Mouse (Mus musculus): ENCODE measurements at regions not wholly inside any gene's neighbourhood (a gene's known extent, or its start where the extent isn't known, plus 50 kb on each side); places are given as distances from the start of the nearest gene placed in this dataset.

- H3K27ac ChIP-seq (ENCODE audit: low read length): no peak overlapping the region
- H3K27me3 ChIP-seq (ENCODE audit: control insufficient read depth, insufficient read depth, low read length): no peaks in the 10 kb centered on the region
- ATAC-seq (ENCODE audit: insufficient read depth, low FRiP score): no peak
- no peaks in the 10 kb centered on the region for H3K36me3 ChIP-seq (ENCODE audit: control insufficient read depth, insufficient read depth, low read length)
- H3K4me1 ChIP-seq (ENCODE audit: control insufficient read depth, insufficient read depth, low read length): no peaks in the 10 kb centered on the region
- WGBS: 77% methylated on average over 4 of the region's 4 CpGs
- H3K9ac ChIP-seq (ENCODE audit: low read length): no peak overlapping the region
- H3K4me3 ChIP-seq (replicated peaks; ENCODE audit: low read length): no peak overlapping the region
- no peak overlapping the region for H3K4me2 ChIP-seq (ENCODE audit: low read depth, low read length)
- H3K9me3 ChIP-seq (replicated peaks; ENCODE audit: control insufficient read depth, low read length): no peaks in the 10 kb centered on the region
These were observed 199.2 kb downstream of the S1pr1 start for GRCm38 (mm10) chr3:115515645-115516044.

- Histone ChIP-seq H3K4me1 (ENCODE audit: control insufficient read depth, insufficient read depth, low read length) (no peaks in the 10 kb centered on the region), H3K4me2 (ENCODE audit: low read depth, low read length) (no peak overlapping the region), H3K9me3 (replicated peaks; ENCODE audit: control insufficient read depth, low read length) (no peaks in the 10 kb centered on the region), H3K36me3 (ENCODE audit: control insufficient read depth, insufficient read depth, low read length) (no peaks in the 10 kb centered on the region), H3K9ac (ENCODE audit: low read length) (no peak overlapping the region), H3K4me3 (replicated peaks; ENCODE audit: low read length) (no peak overlapping the region), H3K27me3 (ENCODE audit: control insufficient read depth, insufficient read depth, low read length) (no peaks in the 10 kb centered on the region), H3K27ac (ENCODE audit: low read length) (no peak overlapping the region)
- ATAC-seq (ENCODE audit: insufficient read depth, low FRiP score): no peak
- 89% methylated on average over 4 of the region's 4 CpGs for WGBS
These were observed 205.2 kb downstream of the S1pr1 start for GRCm38 (mm10) chr3:115509658-115510057.

- 61% methylated on average over 1 of the region's 1 CpGs for WGBS
- Histone ChIP-seq H3K27ac (ENCODE audit: low read length) (no peak overlapping the region), H3K9me3 (replicated peaks; ENCODE audit: control insufficient read depth, low read length) (no peaks in the 10 kb centered on the region), H3K4me2 (ENCODE audit: low read depth, low read length) (no peak overlapping the region), H3K27me3 (ENCODE audit: control insufficient read depth, insufficient read depth, low read length) (no peaks in the 10 kb centered on the region), H3K36me3 (ENCODE audit: control insufficient read depth, insufficient read depth, low read length) (no peaks in the 10 kb centered on the region), H3K4me3 (replicated peaks; ENCODE audit: low read length) (no peak overlapping the region), H3K9ac (ENCODE audit: low read length) (no peak overlapping the region), H3K4me1 (ENCODE audit: control insufficient read depth, insufficient read depth, low read length) (no peaks in the 10 kb centered on the region)
- no peak for ATAC-seq (ENCODE audit: insufficient read depth, low FRiP score)
These were observed 217.5 kb downstream of the S1pr1 start for GRCm38 (mm10) chr3:115497420-115497819.

GRCm38 (mm10) chr3:115496110-115496509 is 218.8 kb downstream of the S1pr1 start:
- no peak overlapping the region for H3K9ac ChIP-seq (ENCODE audit: low read length)
- no peaks in the 10 kb centered on the region for H3K36me3 ChIP-seq (ENCODE audit: control insufficient read depth, insufficient read depth, low read length)
- no peak overlapping the region for H3K4me2 ChIP-seq (ENCODE audit: low read depth, low read length)
- no peak overlapping the region for H3K27ac ChIP-seq (ENCODE audit: low read length)
- H3K9me3 ChIP-seq (replicated peaks; ENCODE audit: control insufficient read depth, low read length): no peaks in the 10 kb centered on the region
- H3K4me1 ChIP-seq (ENCODE audit: control insufficient read depth, insufficient read depth, low read length): no peaks in the 10 kb centered on the region
- H3K4me3 ChIP-seq (replicated peaks; ENCODE audit: low read length): no peak overlapping the region
- H3K27me3 ChIP-seq (ENCODE audit: control insufficient read depth, insufficient read depth, low read length): no peaks in the 10 kb centered on the region
- WGBS: 69% methylated on average over 3 of the region's 3 CpGs
- ATAC-seq (ENCODE audit: insufficient read depth, low FRiP score): no peak

- no peaks in the 10 kb centered on the region for H3K27me3 ChIP-seq (ENCODE audit: control insufficient read depth, insufficient read depth, low read length)
- no peak for ATAC-seq (ENCODE audit: insufficient read depth, low FRiP score)
- no peaks in the 10 kb centered on the region for H3K4me1 ChIP-seq (ENCODE audit: control insufficient read depth, insufficient read depth, low read length)
- no peak overlapping the region for H3K9ac ChIP-seq (ENCODE audit: low read length)
- H3K4me2 ChIP-seq (ENCODE audit: low read depth, low read length): no peak overlapping the region
- H3K9me3 ChIP-seq (replicated peaks; ENCODE audit: control insufficient read depth, low read length): no peaks in the 10 kb centered on the region
- H3K36me3 ChIP-seq (ENCODE audit: control insufficient read depth, insufficient read depth, low read length): no peaks in the 10 kb centered on the region
- H3K27ac ChIP-seq (ENCODE audit: low read length): no peak overlapping the region
- H3K4me3 ChIP-seq (replicated peaks; ENCODE audit: low read length): no peak overlapping the region
These were observed 219.2 kb downstream of the S1pr1 start for GRCm38 (mm10) chr3:115495692-115496091.

GRCm38 (mm10) chr3:115468980-115469379 is 245.9 kb downstream of the S1pr1 start:
- 77% methylated on average over 4 of the region's 4 CpGs for WGBS
- ATAC-seq (ENCODE audit: insufficient read depth, low FRiP score): no peak

GRCm38 (mm10) chr3:115467850-115468249 is 247.0 kb downstream of the S1pr1 start:
- Histone ChIP-seq H3K27ac (ENCODE audit: low read length) (no peak overlapping the region), H3K36me3 (ENCODE audit: control insufficient read depth, insufficient read depth, low read length) (no peaks in the 10 kb centered on the region), H3K4me2 (ENCODE audit: low read depth, low read length) (no peak overlapping the region), H3K4me3 (replicated peaks; ENCODE audit: low read length) (no peak overlapping the region), H3K27me3 (ENCODE audit: control insufficient read depth, insufficient read depth, low read length) (no peaks in the 10 kb centered on the region), H3K9ac (ENCODE audit: low read length) (no peak overlapping the region), H3K4me1 (ENCODE audit: control insufficient read depth, insufficient read depth, low read length) (no peaks in the 10 kb centered on the region), H3K9me3 (replicated peaks; ENCODE audit: control insufficient read depth, low read length) (no peaks in the 10 kb centered on the region)
- WGBS: 55% methylated on average over 2 of the region's 2 CpGs
- ATAC-seq (ENCODE audit: insufficient read depth, low FRiP score): no peak

More at GRCm38 (mm10) chr3:115468980-115469379, 245.9 kb downstream of the S1pr1 start:
- Histone ChIP-seq H3K36me3 (ENCODE audit: control insufficient read depth, insufficient read depth, low read length) (no peaks in the 10 kb centered on the region), H3K9me3 (replicated peaks; ENCODE audit: control insufficient read depth, low read length) (no peaks in the 10 kb centered on the region), H3K9ac (ENCODE audit: low read length) (no peak overlapping the region), H3K4me1 (ENCODE audit: control insufficient read depth, insufficient read depth, low read length) (no peaks in the 10 kb centered on the region), H3K27me3 (ENCODE audit: control insufficient read depth, insufficient read depth, low read length) (no peaks in the 10 kb centered on the region), H3K4me3 (replicated peaks; ENCODE audit: low read length) (no peak overlapping the region), H3K4me2 (ENCODE audit: low read depth, low read length) (no peak overlapping the region), H3K27ac (ENCODE audit: low read length) (no peak overlapping the region)

- H3K9ac ChIP-seq (ENCODE audit: low read length): no peak overlapping the region
- no peaks in the 10 kb centered on the region for H3K27me3 ChIP-seq (ENCODE audit: control insufficient read depth, insufficient read depth, low read length)
- 65% methylated on average over 3 of the region's 3 CpGs for WGBS
These were observed 252.2 kb downstream of the S1pr1 start for GRCm38 (mm10) chr3:115462623-115463022.

More at GRCm38 (mm10) chr3:115462623-115463022, 252.2 kb downstream of the S1pr1 start:
- Histone ChIP-seq H3K4me2 (ENCODE audit: low read depth, low read length) (no peak overlapping the region), H3K4me3 (replicated peaks; ENCODE audit: low read length) (no peak overlapping the region), H3K27ac (ENCODE audit: low read length) (no peak overlapping the region), H3K4me1 (ENCODE audit: control insufficient read depth, insufficient read depth, low read length) (no peaks in the 10 kb centered on the region), H3K9me3 (replicated peaks; ENCODE audit: control insufficient read depth, low read length) (no peaks in the 10 kb centered on the region), H3K36me3 (ENCODE audit: control insufficient read depth, insufficient read depth, low read length) (no peaks in the 10 kb centered on the region)
- no peak for ATAC-seq (ENCODE audit: insufficient read depth, low FRiP score)
